Mouse (Mus musculus) heart, adult 2 months (tissue): ENCODE measurements around the gene Add3. TPM values are rescaled to one million over a fixed set of nuclear protein-coding genes. Genes with fewer than 3 reads are reported as not detected.

Source experiments
- DNase-seq, 2 experiments: peaks; one replicate each; pipeline ENCODE4 v3.0.0; 2021
- H3K27ac ChIP-seq: fragments of 200-600 bp; 2 replicates; pipeline ENCODE4 v1.8.1; 2022
- H3K27me3 ChIP-seq: fragments of 200-500 bp; 2 replicates; pipeline ENCODE4 v1.6.1; 2012; ENCODE audit warnings: mild to moderate bottlenecking, low read length, inconsistent platforms, mixed read lengths; ENCODE audit not compliant: control insufficient read depth, insufficient read depth
- H3K36me3 ChIP-seq: fragments of 200-500 bp; 2 replicates; pipeline ENCODE4 v1.6.1; 2012; ENCODE audit warnings: low read length, inconsistent platforms; ENCODE audit not compliant: control insufficient read depth, insufficient read depth
- H3K4me1 ChIP-seq: fragments of 200-500 bp; 2 replicates; pipeline ENCODE4 v1.6.1; 2011; ENCODE audit warnings: low read length; ENCODE audit not compliant: control insufficient read depth, insufficient read depth
- H3K4me3 ChIP-seq: fragments of 200-600 bp; 2 replicates; pipeline ENCODE4 v1.8.1; 2022
- H3K79me2 ChIP-seq: fragments of 200-500 bp; replicated peaks from 2 replicates; pipeline ENCODE4 v1.6.1; 2012; ENCODE audit warnings: mild to moderate bottlenecking, inconsistent platforms, low read length, moderate library complexity, mixed read lengths; ENCODE audit not compliant: control insufficient read depth, insufficient read depth
- H3K9ac ChIP-seq: fragments of 200-500 bp; 2 replicates; pipeline ENCODE4 v1.6.1; 2012; ENCODE audit warnings: low read depth, mild to moderate bottlenecking, control low read depth, inconsistent platforms, low read length, mixed read lengths
- CTCF ChIP-seq: fragments of 200-600 bp; IDR thresholded peaks from 2 replicates; pipeline ENCODE4 v1.8.1; 2022; ENCODE audit warnings: antibody characterized with exemption, mild to moderate bottlenecking, moderate library complexity
- EP300 ChIP-seq: fragments of 200-500 bp; IDR thresholded peaks from 2 replicates; pipeline ENCODE4 v1.6.1; 2011; ENCODE audit warnings: low read depth, low read length, control low read depth; ENCODE audit not compliant: insufficient read depth
- POLR2A ChIP-seq: fragments of 200-500 bp; IDR thresholded peaks from 2 replicates; pipeline ENCODE4 v1.6.1; 2011; ENCODE audit warnings: mild to moderate bottlenecking, low read depth, low read length, control low read depth; ENCODE audit not compliant: insufficient read depth
- WGBS: fragments of 180-500 bp; shearing (Covaris S2); methylation state at CpG from one replicate; pipeline ENCODE4 v1.1.7; 2018; 5-methylcytosine and 5-hydroxymethylcytosine counted together
- intact Hi-C: fragments of 180-260 bp; cut with DNase I; formaldehyde crosslinking; loops from one replicate; pipeline ENCODE4 v1.15.1; 2025
- polyA plus RNA-seq: library from polyadenylated mRNA; depleted of rRNA; stranded (reverse); fragments of >200 nt; gene quantifications from 2 replicates; pipeline ENCODE4 v1.2.3, GENCODE M21; 2012
- total RNA-seq, 2 experiments: library from RNA; stranded (reverse); gene quantifications; 2 replicates each; pipeline ENCODE4 v1.2.3; 2021

Add3 gene
- total and polyA plus RNA-seq, 3 experiments, result 25.2 to 50.5 (median 38.9) TPM

- Histone ChIP-seq H3K4me3 (no peak overlapping the region), H3K9ac (no peak overlapping the region), H3K79me2 (no peaks in the 10 kb centered on the region), H3K27ac (no peak overlapping the region), H3K36me3 (no peaks in the 10 kb centered on the region), H3K4me1 (no peaks in the 10 kb centered on the region), H3K27me3 (no peaks in the 10 kb centered on the region)
- TF ChIP-seq EP300, result no peak
- TF ChIP-seq POLR2A, result no peak
- TF ChIP-seq CTCF, result no peak
- intact Hi-C loops, result no loop called here
- DNase-seq, result no peak
- 70% methylated on average over 4 of the region's 4 CpGs for WGBS
Measured at GRCm38 (mm10) chr19:53137116-53137670, 3.0 kb upstream of the Add3 start.

GRCm38 (mm10) chr19:53140804-53141250 is 584 bp downstream of the Add3 start:
- H3K4me3 ChIP-seq, result peak overlapping the region; percentile 74
- no peaks in the 10 kb centered on the region for H3K27me3 ChIP-seq
- DNase-seq, result no peak
- H3K4me1 ChIP-seq, result no peaks in the 10 kb centered on the region
- no peak for TF ChIP-seq POLR2A
- no peak for TF ChIP-seq EP300
- no peak for TF ChIP-seq CTCF
- H3K9ac ChIP-seq, result peak overlapping the region; percentile 83
- H3K36me3 ChIP-seq, result peaks cover 5% of the 10 kb centered on the region
- intact Hi-C loops, result loop anchor here (2.0 to 10.0 kb wide), 7 partner anchors 56 to 234 kb away; partner anchors contain the start of genes Gm10197 and Mxi1
- 1% methylated on average over 6 of the region's 6 CpGs for WGBS
- H3K27ac ChIP-seq, result peak overlapping the region; percentile 96
- H3K79me2 ChIP-seq, result 0 out of 2 replicates have a peak, but pooled peaks cover 1% of the 10 kb centered on the region

GRCm38 (mm10) chr19:53141251-53142072 is 1.2 kb downstream of the Add3 start:
- peaks cover 3% of the 10 kb centered on the region for H3K79me2 ChIP-seq
- TF ChIP-seq CTCF (no peak), POLR2A (peak; percentile 62), EP300 (0 out of 2 replicates have a peak, but pooled peaks have one; percentile 49)
- H3K4me1 ChIP-seq, result peaks cover 2% of the 10 kb centered on the region; the same call in 1 of the 2 replicates
- peak overlapping the region; percentile 83 for H3K9ac ChIP-seq
- peak overlapping the region; percentile 74 for H3K4me3 ChIP-seq
- H3K36me3 ChIP-seq, result peaks cover 5% of the 10 kb centered on the region
- peak overlapping the region; percentile 96 for H3K27ac ChIP-seq
- no peaks in the 10 kb centered on the region for H3K27me3 ChIP-seq
- DNase-seq, result peak; percentile 79 to 84
- intact Hi-C loops, result loop anchor here (2.0 to 10.0 kb wide), 7 partner anchors 56 to 233 kb away; partner anchors contain the start of genes Gm10197 and Mxi1
- 1% methylated on average over 23 of the region's 23 CpGs for WGBS

- Histone ChIP-seq H3K79me2 (peaks cover 3% of the 10 kb centered on the region), H3K9ac (peak overlapping the region; percentile 83), H3K36me3 (peaks cover 5% of the 10 kb centered on the region), H3K4me1 (peaks cover 2% of the 10 kb centered on the region; the same call in 1 of the 2 replicates), H3K27me3 (no peaks in the 10 kb centered on the region), H3K27ac (peak overlapping the region; percentile 96), H3K4me3 (peak overlapping the region; percentile 88)
- DNase-seq, result peak; percentile 100
- 1% methylated on average over 82 of the region's 84 CpGs for WGBS
- TF ChIP-seq EP300 (no peak; the same call in 1 of the 2 replicates), POLR2A (peak; percentile 98), CTCF (peak; percentile 84)
- intact Hi-C loops, result loop anchor here (5.0 to 10.0 kb wide), 6 partner anchors 55 to 232 kb away; partner anchors contain the start of genes Gm10197 and Mxi1
Measured at GRCm38 (mm10) chr19:53142190-53143107, 2.2 kb downstream of the Add3 start.

GRCm38 (mm10) chr19:53143108-53143971 is 3.1 kb downstream of the Add3 start:
- Histone ChIP-seq H3K27ac (peak overlapping the region; percentile 86), H3K27me3 (no peaks in the 10 kb centered on the region), H3K4me3 (peak overlapping the region; percentile 88), H3K4me1 (peaks cover 2% of the 10 kb centered on the region; the same call in 1 of the 2 replicates), H3K9ac (peak overlapping the region; percentile 82), H3K36me3 (peaks cover 7% of the 10 kb centered on the region), H3K79me2 (peaks cover 5% of the 10 kb centered on the region)
- DNase-seq, result peak in 1 of 2 experiments; percentile 36
- intact Hi-C loops, result loop anchor here (5.0 to 10.0 kb wide), 6 partner anchors 54 to 231 kb away; partner anchors contain the start of genes Gm10197 and Mxi1
- WGBS, result under 1% methylated on average over 48 of the region's 48 CpGs
- TF ChIP-seq CTCF (no peak), EP300 (no peak), POLR2A (no peak)
